Mouse (Mus musculus): Measurements from ENCODE around the gene Cnksr2.
A peak's percentile ranks its signal among the peaks of the same experiment; 100 is the strongest.

Cnksr2 gene

GRCm38 (mm10) chrX:158043057-158043843 lies at the start of gene Cnksr2:
Cnksr2 (minus strand) TSS chrX:158043294.
- DNase-seq (ENCODE audit: low spot score in 2 of 2) = peak; percentile 29 to 53

- DNase-seq (ENCODE audit: low spot score in 2 of 2) = no peak
Measured at GRCm38 (mm10) chrX:158043844-158044140, 698 bp upstream of the Cnksr2 start.

- DNase-seq (ENCODE audit: low spot score in 2 of 2) = peak in 1 of 2 experiments; percentile 14
Measured at GRCm38 (mm10) chrX:158042255-158043056, 638 bp downstream of the Cnksr2 start.

GRCm38 (mm10) chrX:158041703-158042102 lies 1.4 kb downstream of the Cnksr2 start:
- no peak for DNase-seq (ENCODE audit: low spot score in 2 of 2)

GRCm38 (mm10) chrX:157951698-157952097 lies 91.4 kb downstream of the Cnksr2 start:
- DNase-seq (ENCODE audit: low spot score in 2 of 2) = no peak

- no peak for DNase-seq (ENCODE audit: low spot score in 2 of 2)
Measured at GRCm38 (mm10) chrX:157949256-157949655, 93.8 kb downstream of the Cnksr2 start.

GRCm38 (mm10) chrX:157945121-157945520 lies 98.0 kb downstream of the Cnksr2 start:
- DNase-seq (ENCODE audit: low spot score in 2 of 2) = no peak

- DNase-seq (ENCODE audit: low spot score in 2 of 2) = no peak
Measured at GRCm38 (mm10) chrX:157936611-157937010, 106.5 kb downstream of the Cnksr2 start.

- no peak for DNase-seq (ENCODE audit: low spot score in 2 of 2)
Measured at GRCm38 (mm10) chrX:157920093-157920492, 123.0 kb downstream of the Cnksr2 start.

- DNase-seq (ENCODE audit: low spot score in 2 of 2) = no peak
Measured at GRCm38 (mm10) chrX:157829983-157830382, 213.1 kb downstream of the Cnksr2 start.

- peak in 1 of 2 experiments; percentile 9 for DNase-seq (ENCODE audit: low spot score in 2 of 2)
Measured at GRCm38 (mm10) chrX:157818921-157819260, 224.2 kb downstream of the Cnksr2 start.

GRCm38 (mm10) chrX:157818207-157818920 lies 224.7 kb downstream of the Cnksr2 start, which contains the start of gene Klhl34:
Klhl34 (plus strand) TSS chrX:157818435.
- peak in 1 of 2 experiments; percentile 8 for DNase-seq (ENCODE audit: low spot score in 2 of 2)

GRCm38 (mm10) chrX:157817571-157818206 lies 225.4 kb downstream of the Cnksr2 start:
- DNase-seq (ENCODE audit: low spot score in 2 of 2) = peak in 1 of 2 experiments; percentile 19

GRCm38 (mm10) chrX:157809721-157810120 lies 233.4 kb downstream of the Cnksr2 start:
- no peak for DNase-seq (ENCODE audit: low spot score in 2 of 2)

GRCm38 (mm10) chrX:157801669-157802068 lies 241.4 kb downstream of the Cnksr2 start:
- no peak for DNase-seq (ENCODE audit: low spot score in 2 of 2)
